Mouse (Mus musculus) erythroid progenitor cell, adult 5-6 weeks (primary cell): Measurements from ENCODE around the gene Hoxd3. TPM values are rescaled to one million over a fixed set of nuclear protein-coding genes. Genes with fewer than 3 reads are reported as not detected.

Experiments used
- ATAC-seq: replicated peaks from 2 replicates; pipeline ENCODE4 v1.8.0; 2016; ENCODE audit warnings: moderate number of reproducible peaks, mild to moderate bottlenecking, moderate TSS enrichment, inconsistent platforms; ENCODE audit not compliant: poor library complexity, low FRiP score, severe bottlenecking
- total RNA-seq, 2 experiments: library from RNA; stranded (forward) in 1 of 2; stranded (reverse) in 1 of 2; fragments of 150-400 nt in 1 of 2; fragments of 186-747, 209-891 nt in 1 of 2; gene quantifications; 2 replicates each; pipeline versions ENCODE4 v1.2.3 to v1.2.4; 2015 to 2017; ENCODE audit warnings: low replicate concordance in 2 of 2

Hoxd3 gene
- total RNA-seq, 2 experiments from 2014 or later: not detected

DNA sequence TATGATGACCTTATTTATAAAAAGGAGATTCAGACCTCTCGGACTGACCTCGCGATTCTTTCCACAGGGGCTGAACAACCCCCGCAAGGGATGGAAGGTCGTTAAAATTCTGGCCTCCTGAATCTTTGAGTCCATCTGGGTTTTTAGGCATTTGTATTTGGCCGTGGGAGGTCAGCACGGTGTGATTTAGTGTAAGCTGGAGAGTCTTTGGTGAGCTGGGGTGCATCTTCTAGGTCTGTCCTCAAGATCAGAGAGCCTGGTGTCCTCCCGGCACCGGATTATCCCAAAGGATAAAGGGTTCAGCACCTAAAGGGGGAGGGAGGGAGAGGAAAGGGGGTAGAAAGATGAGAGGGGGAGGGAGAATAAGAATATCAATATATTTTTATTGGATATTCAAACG lies 8.4 kb upstream of the Hoxd3 start:
- ATAC-seq: no peak

DNA sequence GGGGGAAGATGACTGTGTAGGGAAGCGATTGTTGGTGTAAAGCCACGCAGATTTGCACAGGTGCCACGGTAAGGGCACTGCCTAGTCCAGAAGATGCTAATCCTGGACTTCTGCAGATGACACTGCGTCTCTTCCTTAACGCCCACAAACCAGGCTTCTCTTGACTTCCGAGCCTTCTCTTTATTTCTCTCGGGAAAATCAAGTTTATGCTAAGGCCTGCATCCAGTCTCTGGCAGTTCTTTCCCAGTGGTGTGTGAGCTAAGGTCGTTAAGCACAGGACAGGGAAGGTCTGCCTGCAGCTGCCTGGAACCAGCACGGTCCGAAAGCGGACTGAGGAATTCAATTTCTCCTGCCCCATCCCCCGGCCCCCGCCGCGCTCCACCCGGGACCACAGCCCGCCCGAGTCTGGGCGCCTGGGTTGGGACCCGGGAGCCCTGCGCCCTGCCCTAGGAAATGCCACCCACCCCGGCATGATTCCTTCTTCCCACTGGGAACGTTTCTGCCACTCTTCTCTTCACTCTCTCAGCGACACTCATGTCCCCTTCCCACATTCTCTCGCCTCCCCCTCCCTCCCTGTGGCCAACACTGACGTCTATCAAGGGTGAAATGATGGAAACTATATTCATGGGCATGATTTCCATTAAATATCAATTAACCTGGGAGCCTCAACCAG lies 7.9 kb upstream of the Hoxd3 start:
- no peak for ATAC-seq

DNA sequence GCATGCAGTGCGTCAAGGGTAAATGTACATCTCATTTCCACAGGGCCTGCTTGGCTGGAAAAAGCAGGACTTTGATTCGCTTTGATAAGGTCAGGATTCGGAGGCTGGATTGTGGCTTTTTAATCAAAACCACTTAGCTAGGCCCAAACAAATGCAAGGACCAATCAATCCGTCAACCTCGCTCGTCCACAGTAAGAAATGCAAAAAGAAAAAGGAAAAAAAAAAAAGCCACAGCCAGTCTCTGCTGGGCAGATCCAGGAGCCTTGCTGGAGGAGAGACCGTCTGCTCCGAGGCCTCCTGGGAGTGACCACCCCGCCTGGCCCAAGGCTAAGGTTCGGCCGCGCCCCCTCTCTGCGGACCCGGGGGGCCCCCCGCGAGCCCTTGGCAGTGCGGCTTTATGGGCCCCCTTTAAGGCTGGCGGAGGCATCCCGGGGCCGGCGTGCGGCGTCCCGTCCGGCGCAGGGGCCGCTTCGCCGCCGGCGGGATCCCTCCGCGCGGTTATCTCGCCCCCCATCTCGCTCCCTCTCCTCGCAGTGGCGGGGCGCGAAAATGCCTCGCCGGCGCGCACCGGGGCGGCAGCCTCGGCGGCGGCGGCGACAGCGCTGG lies 7.2 kb upstream of the Hoxd3 start, which contains the start of gene Hoxd8:
Gene Hoxd8, plus strand, starts transcription at position 223 of the 606 bp plus-strand sequence.
- ATAC-seq: no peak

DNA sequence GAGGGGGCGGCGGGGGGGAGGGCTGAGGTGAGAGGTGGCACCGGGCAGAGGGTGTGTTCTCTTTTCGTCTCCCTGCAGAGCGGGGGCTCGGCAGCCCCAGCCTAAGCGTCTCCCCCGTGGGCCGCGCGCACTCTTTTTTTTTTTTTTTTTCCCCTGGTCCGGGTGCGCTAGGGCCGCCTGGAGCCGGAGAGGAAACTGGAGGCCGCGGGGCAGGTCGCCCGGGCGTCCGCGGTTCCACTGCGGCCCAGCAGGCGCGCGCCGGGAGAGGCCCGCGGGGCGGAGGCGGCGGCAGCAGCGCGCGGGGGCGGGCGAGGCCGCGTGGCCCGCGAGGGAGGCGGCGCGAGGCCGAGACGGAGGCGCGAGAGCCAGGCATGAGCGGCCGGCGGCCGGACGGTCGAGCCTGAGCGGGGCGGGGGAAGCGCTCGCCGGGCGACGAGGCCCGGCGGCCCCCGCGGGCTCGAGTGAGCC lies 6.7 kb upstream of the Hoxd3 start:
- ATAC-seq: no peak

DNA sequence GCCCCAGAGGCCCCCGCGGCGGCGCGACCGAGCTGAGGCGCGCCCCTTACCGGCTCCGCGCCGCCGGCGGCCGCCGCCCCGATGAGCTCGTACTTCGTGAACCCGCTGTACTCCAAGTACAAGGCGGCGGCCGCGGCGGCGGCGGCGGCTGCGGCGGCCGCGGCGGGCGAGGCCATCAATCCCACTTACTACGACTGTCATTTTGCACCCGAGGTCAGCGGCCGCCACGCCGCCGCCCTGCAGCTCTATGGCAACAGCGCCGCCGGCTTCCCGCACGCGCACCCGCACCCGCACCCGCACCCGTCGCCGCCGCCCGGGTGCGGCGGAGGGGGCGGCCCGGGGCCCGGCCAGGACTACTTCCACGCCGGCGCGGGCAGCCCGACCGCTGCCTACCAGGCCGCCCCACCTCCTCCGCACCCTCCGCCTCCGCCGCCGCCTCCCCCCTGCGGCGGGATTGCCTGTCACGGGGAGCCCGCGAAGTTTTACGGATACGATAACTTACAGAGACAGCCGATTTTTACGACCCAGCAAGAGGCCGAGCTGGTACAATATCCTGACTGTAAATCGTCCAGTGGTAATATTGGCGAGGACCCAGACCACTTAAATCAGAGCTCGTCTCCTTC lies 6.1 kb upstream of the Hoxd3 start:
- no peak for ATAC-seq

DNA sequence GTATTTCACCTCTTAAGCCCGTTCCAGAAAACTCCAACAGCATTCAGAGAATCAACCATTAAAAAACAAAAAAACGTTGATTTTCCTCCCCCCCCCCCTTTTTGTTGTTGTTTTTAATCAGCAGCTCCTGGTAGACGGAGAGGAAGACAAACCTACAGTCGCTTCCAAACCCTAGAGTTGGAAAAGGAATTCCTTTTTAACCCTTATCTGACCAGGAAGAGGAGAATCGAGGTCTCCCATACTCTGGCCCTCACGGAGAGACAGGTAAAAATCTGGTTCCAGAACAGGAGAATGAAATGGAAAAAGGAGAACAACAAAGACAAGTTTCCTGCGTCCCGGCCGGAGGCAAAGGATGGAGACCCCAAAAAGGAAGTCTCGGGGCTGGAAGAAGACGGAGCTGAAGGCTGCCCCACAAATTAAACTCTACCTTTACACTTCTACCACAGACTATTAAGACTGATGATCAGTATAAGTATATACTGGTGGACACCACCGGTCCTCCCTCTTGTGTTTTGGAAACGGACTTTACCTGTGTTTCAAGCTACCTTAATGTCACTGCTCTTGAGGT lies 5.2 kb upstream of the Hoxd3 start:
- no peak for ATAC-seq

DNA sequence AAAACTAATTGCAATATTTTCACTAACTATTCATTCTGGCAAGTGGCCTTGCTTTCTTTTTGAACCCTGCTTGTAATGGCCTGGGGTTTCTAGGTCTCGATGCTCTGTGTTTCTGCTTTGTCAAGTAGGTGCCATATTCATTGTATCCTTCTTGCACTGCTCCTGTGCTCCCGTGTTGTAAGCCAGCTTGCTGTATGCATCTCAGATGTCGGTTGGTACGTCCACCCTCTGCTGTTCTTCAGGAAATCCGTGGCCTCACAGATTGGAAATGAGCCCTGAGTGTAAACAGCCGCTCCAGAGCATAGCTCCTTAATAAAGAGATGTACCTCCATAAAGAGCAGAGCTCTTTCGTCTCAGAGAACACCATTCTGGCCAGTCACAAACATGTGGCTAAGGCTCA lies 4.1 kb upstream of the Hoxd3 start:
- no peak for ATAC-seq

DNA sequence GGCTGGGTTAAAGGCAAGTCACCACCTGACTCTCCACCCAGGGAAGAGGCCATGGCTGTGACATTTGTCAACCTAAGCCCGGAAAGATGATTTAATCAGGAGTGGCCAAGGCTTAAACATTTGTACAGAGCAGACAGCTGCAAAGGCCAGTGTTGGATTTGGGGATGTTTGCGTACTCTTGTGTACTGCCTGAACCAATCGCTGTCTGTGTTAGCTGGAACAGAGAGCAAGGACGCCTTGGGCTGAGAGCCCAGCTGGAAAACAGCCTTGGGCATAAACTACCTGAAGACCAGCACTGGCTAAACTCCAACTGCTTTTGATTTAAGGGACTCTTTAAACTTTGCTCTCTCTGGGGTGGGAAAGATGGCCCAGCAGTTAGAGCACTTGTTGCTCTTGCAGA lies 3.1 kb upstream of the Hoxd3 start:
- no peak for ATAC-seq

DNA sequence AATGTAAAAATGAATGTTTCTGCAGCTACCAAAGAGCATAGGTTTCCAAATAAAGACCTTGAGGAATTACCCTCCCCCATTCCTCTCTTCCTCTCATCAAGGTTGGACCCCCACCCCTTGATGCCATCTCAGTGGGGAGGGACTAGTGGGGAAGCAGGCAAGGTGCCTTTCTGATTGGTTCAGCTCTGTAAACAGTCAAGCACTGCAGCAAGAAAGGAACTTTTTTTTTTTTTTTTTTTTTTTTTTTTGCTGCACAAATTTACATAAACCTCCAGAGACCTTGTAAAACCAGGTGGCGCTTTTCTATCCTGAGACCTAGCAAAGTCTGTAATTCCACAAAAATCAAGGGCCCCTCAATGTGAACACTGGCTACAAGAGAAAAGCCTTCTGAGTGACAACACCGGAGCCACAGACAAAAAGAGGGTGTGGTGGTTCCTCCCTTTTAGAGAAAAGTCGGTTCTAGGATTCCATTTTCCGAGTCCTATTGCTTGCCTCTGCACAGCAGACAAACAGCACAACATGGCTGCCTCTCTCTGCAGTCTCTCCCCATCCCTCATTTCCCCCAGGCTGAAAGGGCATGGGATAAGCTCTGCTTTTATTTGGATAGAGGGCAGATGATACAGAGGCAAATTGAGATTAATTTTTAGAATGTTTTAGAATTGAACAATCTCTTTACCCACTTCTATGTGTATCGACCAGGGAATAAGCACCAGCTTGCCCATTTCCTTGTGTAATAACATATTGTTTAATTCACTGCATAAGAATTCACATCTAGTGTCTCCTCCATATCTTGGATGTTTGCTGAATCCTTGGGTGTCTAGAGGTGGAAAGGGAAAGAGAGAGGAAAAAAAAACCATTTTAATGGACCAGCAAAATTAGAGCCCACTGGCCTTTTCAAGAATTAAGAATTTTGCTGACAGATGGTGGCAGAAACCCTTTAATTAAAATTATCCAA lies 2.0 kb upstream of the Hoxd3 start:
- ATAC-seq: no peak

DNA sequence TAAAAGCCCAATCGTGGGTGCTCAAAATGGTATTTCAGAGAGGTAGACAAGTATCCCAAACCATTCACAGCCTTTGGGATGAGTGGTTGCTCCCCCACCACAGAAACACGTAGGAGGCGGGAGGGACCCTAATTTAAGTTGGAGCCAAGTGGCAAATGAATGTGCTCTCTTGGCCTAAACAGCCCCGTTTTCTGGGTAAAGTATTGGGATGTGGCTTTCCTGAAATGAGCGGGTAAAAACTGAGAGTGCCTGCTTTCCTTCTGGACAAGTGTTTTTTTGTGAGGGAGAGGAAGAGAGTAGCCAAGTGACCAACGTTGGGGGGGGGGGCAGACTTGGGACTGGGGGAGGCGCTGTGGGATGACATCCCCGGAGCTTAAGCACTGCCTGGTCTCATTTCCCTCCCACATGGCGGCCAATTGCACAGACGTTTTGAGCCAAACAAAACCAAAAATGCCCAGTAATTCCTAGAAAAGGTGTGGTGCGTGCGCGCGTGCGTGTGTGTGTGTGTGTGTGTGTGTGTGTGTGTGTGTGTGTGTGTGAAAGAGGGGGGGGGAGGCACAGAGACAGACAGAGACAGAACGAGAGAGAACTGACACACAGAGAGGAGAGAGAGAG lies 691 bp upstream of the Hoxd3 start:
- no peak for ATAC-seq

DNA sequence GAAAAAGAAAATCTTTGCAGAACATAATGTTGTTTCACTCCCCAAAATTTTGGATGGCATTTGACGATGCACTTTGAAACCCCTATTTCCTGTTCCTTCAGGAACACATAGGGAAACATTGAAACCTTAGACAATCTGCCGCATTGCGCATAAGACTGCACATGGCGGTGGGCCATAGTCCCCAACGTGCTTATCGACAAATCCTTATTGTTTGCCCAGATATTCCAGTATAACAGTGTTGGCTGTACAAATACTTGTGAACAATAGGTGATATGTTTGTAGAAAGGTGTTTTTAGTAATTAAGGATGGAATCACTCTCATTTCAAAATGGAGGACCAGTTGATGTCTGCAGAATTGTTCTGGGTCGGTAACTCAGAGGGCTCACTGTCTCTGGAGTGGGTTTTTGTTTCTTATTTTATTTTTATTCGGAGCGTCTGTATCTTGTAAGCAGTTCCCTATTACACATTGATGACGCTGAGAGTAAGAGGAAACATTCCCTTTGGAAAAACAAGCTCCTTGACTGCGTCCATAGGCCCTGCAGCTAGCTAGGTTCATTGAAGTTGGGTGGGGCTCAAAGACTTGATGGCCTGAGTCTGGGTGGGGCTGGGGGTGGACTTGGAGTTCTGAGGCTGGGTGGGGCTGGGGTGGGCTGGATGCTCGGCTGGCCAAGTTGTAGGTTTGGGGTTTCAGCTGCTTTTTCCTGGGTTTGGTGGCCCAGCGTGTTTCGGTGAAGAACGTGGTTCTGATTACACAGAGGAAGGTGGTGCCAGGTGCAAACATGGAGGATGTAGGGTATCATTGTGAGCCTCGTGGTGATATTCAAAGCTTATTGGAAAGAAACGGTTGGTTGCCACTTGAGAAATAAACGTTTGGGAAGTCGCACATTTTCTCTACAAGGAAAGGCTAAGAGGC lies 1.8 kb downstream of the Hoxd3 start:
- ATAC-seq: no peak

DNA sequence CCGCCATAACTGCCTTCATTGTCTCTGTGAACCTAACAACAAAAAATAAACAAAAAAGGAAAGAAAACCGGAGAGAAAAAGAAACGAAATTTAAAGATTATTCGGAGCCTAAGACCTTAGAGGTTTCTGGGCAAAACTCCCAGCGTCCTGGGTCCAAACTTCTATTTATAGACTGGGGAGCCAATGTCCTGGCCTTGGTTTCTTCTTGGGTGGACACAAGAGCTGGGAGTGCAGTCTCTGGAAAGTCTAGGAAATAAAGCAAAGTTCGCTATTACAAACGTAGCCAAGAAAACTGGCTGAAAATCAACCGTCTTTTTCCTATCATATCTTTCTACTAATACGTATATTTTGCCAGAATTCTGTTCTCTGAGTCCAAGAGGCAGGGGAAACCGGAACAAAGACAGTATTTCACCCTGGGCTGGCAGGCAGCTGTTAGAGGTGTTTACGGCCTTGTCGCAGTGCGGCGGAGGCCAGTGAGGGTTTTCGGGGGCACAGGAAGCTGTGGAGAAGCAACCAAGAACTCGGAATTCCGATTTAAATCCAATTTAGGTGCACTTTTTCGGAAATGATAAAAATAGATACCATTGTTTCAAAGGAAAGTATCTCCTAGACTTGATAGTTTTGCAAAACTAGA lies 2.5 kb downstream of the Hoxd3 start:
- ATAC-seq: no peak

DNA sequence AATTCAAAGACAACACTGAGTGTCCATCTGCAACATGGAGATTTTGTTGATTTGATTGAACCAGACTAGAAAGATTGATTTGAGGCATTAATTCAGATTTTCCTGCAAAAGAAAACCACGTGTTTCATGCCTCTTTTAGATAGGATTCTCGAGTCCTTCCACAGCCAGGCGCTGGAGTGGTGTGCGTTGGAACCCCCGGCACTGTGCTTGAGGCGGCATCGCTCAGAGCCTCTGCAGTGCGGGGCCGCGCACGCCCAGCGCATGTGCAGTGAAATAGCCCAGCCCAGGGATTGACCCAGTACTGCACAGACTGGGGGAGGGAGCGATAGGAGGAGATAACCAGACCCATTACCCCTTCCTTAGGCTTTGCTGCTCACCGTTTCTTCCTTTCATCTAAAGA lies 3.2 kb downstream of the Hoxd3 start:
- ATAC-seq: no peak

DNA sequence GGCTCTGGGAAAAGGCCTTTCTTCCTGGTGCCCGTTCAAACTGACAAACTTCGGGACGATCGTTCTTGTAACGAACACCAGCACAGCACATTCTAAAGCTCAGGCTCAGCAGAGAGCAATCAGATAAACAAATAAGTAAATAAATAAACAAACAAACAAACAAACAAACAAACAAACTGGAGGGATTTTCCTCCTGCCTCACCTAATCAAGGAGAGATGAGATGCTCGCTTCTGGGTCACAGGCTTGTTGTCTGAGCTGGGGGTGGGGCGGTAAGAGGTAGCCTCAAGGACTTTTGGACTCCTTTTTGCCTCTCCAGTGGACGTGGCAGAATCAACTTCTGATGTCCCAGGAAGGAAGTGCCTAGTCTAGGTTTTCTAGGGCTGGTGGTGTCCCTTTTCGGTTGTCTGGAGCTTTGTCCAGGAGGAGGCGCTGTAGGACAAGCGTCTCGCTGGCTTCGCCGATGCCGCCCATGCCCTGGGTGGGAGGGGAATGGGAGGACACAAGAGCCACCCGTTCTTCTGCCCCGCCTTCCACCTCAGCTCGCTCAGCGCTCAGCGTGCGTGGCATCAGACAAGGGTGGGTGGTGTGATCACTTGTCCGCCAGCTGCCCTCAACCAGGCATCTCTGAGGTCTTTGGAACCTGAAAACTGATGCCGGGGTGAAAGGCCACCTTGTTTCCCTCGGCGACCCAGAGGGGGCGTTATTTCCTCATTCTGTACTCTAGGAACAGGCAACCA lies 3.9 kb downstream of the Hoxd3 start:
- no peak for ATAC-seq

DNA sequence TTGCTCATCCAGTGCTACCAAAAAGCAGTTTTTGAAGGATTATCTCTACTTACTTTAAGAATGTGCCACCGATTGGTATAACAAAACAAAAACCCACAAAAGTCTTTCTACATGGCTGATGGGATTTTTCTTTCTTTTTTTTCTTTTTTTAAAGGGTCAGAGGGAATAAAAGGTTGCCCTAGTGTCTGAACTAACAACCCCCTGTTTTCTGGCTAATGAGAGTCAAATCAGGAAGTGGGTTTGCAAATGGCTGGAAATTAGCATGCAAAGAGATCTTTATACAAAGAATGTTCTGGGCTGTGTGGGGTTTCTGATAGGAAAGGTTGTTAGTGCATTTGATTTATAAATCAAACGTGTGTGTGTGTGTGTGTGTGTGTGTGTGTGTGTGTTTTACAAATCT lies 8.7 kb downstream of the Hoxd3 start:
- ATAC-seq: no peak

DNA sequence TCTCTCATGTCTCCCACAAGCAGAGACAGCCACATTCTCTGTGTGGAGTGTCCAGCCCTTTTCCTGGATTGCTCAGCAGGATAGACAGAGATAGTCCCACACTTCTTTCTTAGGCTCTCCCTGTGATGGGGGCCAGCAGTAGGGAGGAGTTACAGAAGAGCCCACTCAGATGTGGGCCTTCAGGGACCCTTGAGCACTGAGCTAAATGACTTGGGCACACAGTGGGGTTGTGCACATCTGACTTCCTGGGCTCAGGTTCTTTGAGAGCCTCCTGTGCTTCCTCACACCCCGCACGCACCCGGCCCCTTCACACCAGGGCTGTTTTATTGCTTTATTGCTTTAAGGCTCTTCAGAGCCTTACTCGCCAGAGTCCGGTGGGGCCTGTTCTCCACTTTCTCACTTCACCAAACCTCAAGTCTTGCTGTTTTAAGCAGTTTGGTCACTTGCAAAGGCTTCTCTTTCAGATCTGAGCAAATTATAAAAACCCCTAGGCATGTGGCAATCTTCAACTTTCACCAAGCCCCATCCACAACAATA lies 9.3 kb downstream of the Hoxd3 start:
- no peak for ATAC-seq

DNA sequence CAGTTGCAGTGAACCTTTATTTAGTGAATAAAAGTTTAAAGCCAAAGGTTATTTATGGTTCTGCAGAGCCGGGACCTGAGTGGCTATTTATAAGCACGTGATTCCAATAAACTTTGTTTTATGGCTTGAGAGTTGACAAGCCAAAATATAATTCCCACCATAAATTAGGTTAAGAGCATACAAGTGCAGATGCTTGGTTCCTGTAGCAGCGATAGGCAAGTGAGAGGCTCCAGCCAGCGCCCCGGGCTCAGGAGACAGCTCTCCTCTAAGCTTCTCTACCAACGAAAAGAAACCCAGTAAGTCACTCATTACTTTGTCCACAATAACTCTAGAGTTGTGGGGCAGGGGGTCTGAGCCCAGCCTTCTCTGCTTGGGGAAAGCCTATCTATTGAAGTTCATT lies 10.2 kb downstream of the Hoxd3 start:
- no peak for ATAC-seq
